Mouse (Mus musculus) adrenal gland, adult 18-20 months (tissue): Measurements from ENCODE around the gene Tmco4. TPM values are rescaled to one million over a fixed set of nuclear protein-coding genes. Genes with fewer than 3 reads are reported as not detected.

ENCODE experiments used
- DNase-seq, 2 experiments: peaks; one replicate each; pipeline ENCODE4 v3.0.0; 2021 to 2022; ENCODE audit warnings: low spot score in 2 of 2
- long read RNA-seq, 2 experiments: library from polyadenylated mRNA; stranded (forward); transcript quantifications; one replicate each; pipeline ENCODE4 v2.0.0; 2021
- total RNA-seq, 2 experiments: library from RNA; stranded (reverse); gene quantifications; 1 replicate in 1 of 2; 2 replicates in 1 of 2; pipeline ENCODE4 v1.2.3; 2021

Gene Tmco4
- 10 to 100 TPM; 15.1 to 19.0 TPM for total RNA-seq
- long read RNA-seq, experiment 1, transcript Tmco4-202 (17 exons, 3,318 nt) = major isoform, 15 of 26 reads
- long read RNA-seq, experiment 1, partial matches to known transcripts = 1 of 26 reads
- long read RNA-seq, experiment 1, other reads (novel, unspliced or antisense) = 10 of 26 reads
- long read RNA-seq, experiment 2, transcript Tmco4-202 (17 exons, 3,318 nt) = major isoform, 18 of 31 reads
- long read RNA-seq, experiment 2, partial matches to known transcripts = 4 of 31 reads
- long read RNA-seq, experiment 2, other reads (novel, unspliced or antisense) = 9 of 31 reads

GRCm38 (mm10) chr4:138972827-138973718 is at the start of gene Tmco4:
Gene Tmco4, plus strand, starts transcription at chr4:138972888.
- peak; percentile 71 to 73 for DNase-seq

- no peak for DNase-seq
These were observed 47.1 kb upstream of the Tmco4 start for GRCm38 (mm10) chr4:138925561-138925960.

- no peak for DNase-seq
These were observed 38.8 kb upstream of the Tmco4 start for GRCm38 (mm10) chr4:138933862-138934261.

GRCm38 (mm10) chr4:138934456-138935145 is 38.1 kb upstream of the Tmco4 start:
- no peak for DNase-seq

- no peak for DNase-seq
These were observed 34.0 kb upstream of the Tmco4 start for GRCm38 (mm10) chr4:138938495-138939269.

- DNase-seq = no peak
These were observed 33.2 kb upstream of the Tmco4 start for GRCm38 (mm10) chr4:138939481-138939880.

- no peak for DNase-seq
These were observed 31.3 kb upstream of the Tmco4 start for GRCm38 (mm10) chr4:138941401-138941800.

- DNase-seq = no peak
These were observed 30.7 kb upstream of the Tmco4 start for GRCm38 (mm10) chr4:138941966-138942365.

GRCm38 (mm10) chr4:138943730-138944129 is 29.0 kb upstream of the Tmco4 start:
- DNase-seq = peak; percentile 60 to 71

GRCm38 (mm10) chr4:138948257-138948656 is 24.4 kb upstream of the Tmco4 start:
- no peak for DNase-seq

- no peak for DNase-seq
These were observed 14.1 kb upstream of the Tmco4 start for GRCm38 (mm10) chr4:138958612-138959011.

- no peak for DNase-seq
These were observed 13.6 kb upstream of the Tmco4 start for GRCm38 (mm10) chr4:138959120-138959519.

- DNase-seq = no peak
These were observed 12.8 kb upstream of the Tmco4 start for GRCm38 (mm10) chr4:138959926-138960325.

- DNase-seq = no peak
These were observed 10.0 kb upstream of the Tmco4 start for GRCm38 (mm10) chr4:138962719-138963118.

GRCm38 (mm10) chr4:138965871-138966270 is 6.8 kb upstream of the Tmco4 start:
- no peak for DNase-seq

- DNase-seq = no peak
These were observed 5.8 kb upstream of the Tmco4 start, which contains the start of gene Rnf186 for GRCm38 (mm10) chr4:138966866-138967265. Gene Rnf186, plus strand, starts transcription at chr4:138967112.

GRCm38 (mm10) chr4:138967485-138967884 is 5.2 kb upstream of the Tmco4 start:
- no peak for DNase-seq

GRCm38 (mm10) chr4:138968772-138969556 is 3.7 kb upstream of the Tmco4 start:
- DNase-seq = no peak

GRCm38 (mm10) chr4:138969736-138970135 is 3.0 kb upstream of the Tmco4 start:
- no peak for DNase-seq

GRCm38 (mm10) chr4:138971371-138971770 is 1.3 kb upstream of the Tmco4 start:
- no peak for DNase-seq
